16 mouse cellular contexts compared by ENCODE assay signal in genomic region chr10:43124156-43124555, GRCm38 (mm10). TPM values are rescaled to one million over a fixed set of nuclear protein-coding genes. Genes with fewer than 3 reads are reported as not detected.
DNase-seq lines count a peak whose midpoint lies in the region; ATAC-seq lines count a peak whose summit lies in the region.
"Had no signal": no experiment of that assay in that cellular context is flagged by ENCODE, and none has a peak within 500 bp of the region (broad histone marks: within the 10 kb centered on the region; RNA-seq: fewer than 3 reads in every experiment).

No protein-coding gene starts in this region.

- WGBS in embryonic facial prominence, embryonic 11.5 days: 74% methylated on average over 4 of the region's 4 CpGs
- 84% methylated on average over 4 of the region's 4 CpGs for WGBS in embryonic facial prominence, embryonic 10.5 days
- 74% methylated on average over 4 of the region's 4 CpGs for WGBS in heart, embryonic 14.5 days

- DNase-seq in embryonic facial prominence, embryonic 11.5 days (ENCODE audit: low spot score): peak; percentile 47
- no peak for DNase-seq in embryonic facial prominence, embryonic 10.5 days (ENCODE audit: low spot score)
- DNase-seq in heart, postnatal 25 days (ENCODE audit: low spot score): no peak
- peak; percentile 64 to 65 for DNase-seq in right cerebral cortex, adult 2 months (ENCODE audit: low spot score in 2 of 2)
- DNase-seq in right cerebral cortex, postnatal 4 days: no peak
- DNase-seq in telencephalon, adult 2 months (ENCODE audit: low read depth, low spot score): peak; percentile 81
- DNase-seq: adrenal gland, adult 2 months; cerebellum, adult 9-11 months; kidney, postnatal 14 days; liver, embryonic 13.5 days; lung, postnatal 14 days; thymus, postnatal 25 days had no signal

- H3K4me3 ChIP-seq in embryonic facial prominence, embryonic 11.5 days (ENCODE audit: low read depth, low read length): no peak overlapping the region
- no peak overlapping the region for H3K4me3 ChIP-seq in embryonic facial prominence, embryonic 10.5 days
- H3K4me3 ChIP-seq in heart, embryonic 14.5 days (ENCODE audit: control insufficient read depth in 1 of 2, insufficient read depth in 1 of 2, low read depth in 1 of 2, low read length in 2 of 2): no peak overlapping the region
- H3K4me3 ChIP-seq: hindbrain, embryonic 12.5 days; liver, embryonic 13.5 days had no signal

- H3K27me3 ChIP-seq in embryonic facial prominence, embryonic 11.5 days (ENCODE audit: control insufficient read depth, insufficient read depth, low read length): no peaks in the 10 kb centered on the region
- H3K27me3 ChIP-seq in embryonic facial prominence, embryonic 10.5 days (replicated peaks; ENCODE audit: low read depth, poor library complexity, severe bottlenecking): no peaks in the 10 kb centered on the region
- no peaks in the 10 kb centered on the region for H3K27me3 ChIP-seq in heart, embryonic 14.5 days (ENCODE audit: control insufficient read depth, insufficient read depth, low read length)
- H3K27me3 ChIP-seq: hindbrain, embryonic 12.5 days; liver, embryonic 13.5 days had no signal

- no peaks in the 10 kb centered on the region for H3K9me3 ChIP-seq in embryonic facial prominence, embryonic 11.5 days (replicated peaks; ENCODE audit: control insufficient read depth, low read length)
- no peaks in the 10 kb centered on the region for H3K9me3 ChIP-seq in embryonic facial prominence, embryonic 10.5 days
- H3K9me3 ChIP-seq in heart, embryonic 14.5 days (ENCODE audit: control insufficient read depth, low read length): no peaks in the 10 kb centered on the region
- H3K9me3 ChIP-seq: hindbrain, embryonic 12.5 days; liver, embryonic 13.5 days had no signal

- H3K36me3 ChIP-seq in embryonic facial prominence, embryonic 11.5 days (replicated peaks; ENCODE audit: control insufficient read depth, insufficient read depth, low read depth, low read length): no peaks in the 10 kb centered on the region
- peaks cover 6% of the 10 kb centered on the region; the same call in 1 of the 2 replicates for H3K36me3 ChIP-seq in embryonic facial prominence, embryonic 10.5 days (replicated peaks)
- 0 out of 2 replicates have a peak, but pooled peaks cover 4% of the 10 kb centered on the region for H3K36me3 ChIP-seq in heart, embryonic 14.5 days (ENCODE audit: control insufficient read depth, insufficient read depth, low read length)
- H3K36me3 ChIP-seq: liver, embryonic 13.5 days had no signal

- peaks cover 3% of the 10 kb centered on the region; the same call in 1 of the 2 replicates for H3K4me1 ChIP-seq in embryonic facial prominence, embryonic 11.5 days (ENCODE audit: control insufficient read depth, insufficient read depth, low read length)
- H3K4me1 ChIP-seq in embryonic facial prominence, embryonic 10.5 days: peaks cover 71% of the 10 kb centered on the region
- peaks cover 12 to 23% of the 10 kb centered on the region in 2 experiments; a peak in 2 of 4 replicates for H3K4me1 ChIP-seq in heart, embryonic 14.5 days (ENCODE audit: control insufficient read depth in 2 of 2, insufficient read depth in 2 of 2, low read length in 2 of 2)

- no peak overlapping the region for H3K27ac ChIP-seq in embryonic facial prominence, embryonic 11.5 days (replicated peaks; ENCODE audit: low read depth, low read length)
- no peak overlapping the region for H3K27ac ChIP-seq in embryonic facial prominence, embryonic 10.5 days (replicated peaks)
- peak overlapping the region; percentile 61 to 64 for H3K27ac ChIP-seq in heart, embryonic 14.5 days (replicated peaks in 1 of 2; ENCODE audit: control insufficient read depth in 1 of 2, insufficient read depth in 1 of 2, low read depth in 2 of 2, low read length in 2 of 2)
- H3K27ac ChIP-seq: hindbrain, embryonic 12.5 days; liver, embryonic 13.5 days had no signal

- H3K4me2 ChIP-seq in embryonic facial prominence, embryonic 11.5 days (ENCODE audit: low read depth, low read length): no peak overlapping the region
- H3K4me2 ChIP-seq in heart, embryonic 14.5 days (ENCODE audit: low read length): no peak overlapping the region
- H3K4me2 ChIP-seq: hindbrain, embryonic 12.5 days; liver, embryonic 13.5 days had no signal

- intact Hi-C loops in heart, postnatal 25 days (cut with DNase I): no loop called here

- ATAC-seq in embryonic facial prominence, embryonic 11.5 days (replicated peaks; ENCODE audit: insufficient number of reproducible peaks, low FRiP score, low TSS enrichment, low read depth): no peak
- no peak for ATAC-seq in heart, embryonic 14.5 days (ENCODE audit: insufficient number of reproducible peaks, insufficient read depth, low FRiP score, low read depth)
- ATAC-seq in activated CD4-positive, CD25-positive, alpha-beta regulatory T cell, adult 4 months: no peak
- ATAC-seq: intestine, embryonic 16.5 days had no signal

- no peak overlapping the region for H3K9ac ChIP-seq in embryonic facial prominence, embryonic 11.5 days (replicated peaks; ENCODE audit: low read length)
- no peak overlapping the region for H3K9ac ChIP-seq in heart, embryonic 14.5 days (ENCODE audit: low read length)
- H3K9ac ChIP-seq: hindbrain, embryonic 12.5 days; liver, embryonic 13.5 days had no signal

RNA-seq across cellular contexts. Expression of gene Sobp, which starts 50.2 kb away (rescaled TPM):
- 5.2 and 5.3 TPM in 2 replicates for polyA plus RNA-seq in embryonic facial prominence, embryonic 11.5 days (2014; fragmentation: Nextera tagmentation; extraction: Ambion mirVana)
- polyA plus RNA-seq in embryonic facial prominence, embryonic 10.5 days (2016; fragmentation: Nextera tagmentation; extraction: Ambion mirVana): 3.1 and 3.2 TPM in 2 replicates
- polyA plus RNA-seq in heart, embryonic 14.5 days (2014; fragmentation: Nextera tagmentation; extraction: Ambion mirVana): 2.4 and 3.0 TPM in 2 replicates
- total RNA-seq in heart, postnatal 25 days (2021): 10 to 100 TPM; 14.3 to 15.5 TPM
- polyA plus RNA-seq in activated CD4-positive, CD25-positive, alpha-beta regulatory T cell, adult 4 months (2017; shearing (Covaris generic)): not detected

RNA-seq across cellular contexts. Expression of gene 9030612E09Rik, which starts 50.3 kb away (rescaled TPM):
- 0.81 and 1.7 TPM in 2 replicates for polyA plus RNA-seq in embryonic facial prominence, embryonic 11.5 days (2014; fragmentation: Nextera tagmentation; extraction: Ambion mirVana)
- 0.80 and 1.4 TPM in 2 replicates for polyA plus RNA-seq in embryonic facial prominence, embryonic 10.5 days (2016; fragmentation: Nextera tagmentation; extraction: Ambion mirVana)
- polyA plus RNA-seq in heart, embryonic 14.5 days (2014; fragmentation: Nextera tagmentation; extraction: Ambion mirVana): 0.49 and 0.55 TPM in 2 replicates
- 1 to 10 TPM; 2.7 to 3.6 TPM for total RNA-seq in heart, postnatal 25 days (2021)
- not detected for polyA plus RNA-seq in activated CD4-positive, CD25-positive, alpha-beta regulatory T cell, adult 4 months (2017; shearing (Covaris generic))
- polyA plus RNA-seq: liver, embryonic 13.5 days had no signal

Comparison
In these comparisons a context has a peak if more than half of its experiments do, and no peak if none do; other contexts are left out.
1. DNase-seq: peak in embryonic facial prominence, embryonic 11.5 days (single experiment), right cerebral cortex, adult 2 months (2 of 2) and telencephalon, adult 2 months (single experiment); none in embryonic facial prominence, embryonic 10.5 days (single experiment), heart, postnatal 25 days (single experiment) and right cerebral cortex, postnatal 4 days (single experiment).
2. H3K27ac ChIP-seq: peak in heart, embryonic 14.5 days (2 of 2); none in embryonic facial prominence, embryonic 11.5 days (single experiment) and embryonic facial prominence, embryonic 10.5 days (single experiment).